Mouse (Mus musculus) liver, adult 2 months (tissue): Measurements from ENCODE around the gene Bloc1s2. TPM values are rescaled to one million over a fixed set of nuclear protein-coding genes. Genes with fewer than 3 reads are reported as not detected.
A peak's percentile ranks its signal among the peaks of the same experiment; 100 is the strongest.

Experiments used
- DNase-seq: peaks from one replicate; pipeline ENCODE4 v3.0.0-alpha.2; 2011; ENCODE audit warnings: low read depth, low spot score; ENCODE audit errors: extremely low read depth
- H3K27ac ChIP-seq: fragments of 200-500 bp; replicated peaks from 2 replicates; pipeline ENCODE4 v1.5.1; 2012; ENCODE audit warnings: low read depth, mild to moderate bottlenecking, control low read depth, inconsistent platforms, low read length; ENCODE audit not compliant: insufficient read depth
- H3K27me3 ChIP-seq: fragments of 200-500 bp; 2 replicates; pipeline ENCODE4 v1.6.1; 2012; ENCODE audit warnings: mild to moderate bottlenecking, moderate library complexity, low read length, inconsistent platforms; ENCODE audit not compliant: control insufficient read depth, insufficient read depth
- H3K36me3 ChIP-seq: fragments of 200-500 bp; 2 replicates; pipeline ENCODE4 v1.6.1; 2012; ENCODE audit warnings: low read length, inconsistent platforms; ENCODE audit not compliant: control insufficient read depth, insufficient read depth
- H3K4me1 ChIP-seq: fragments of 200-500 bp; 2 replicates; pipeline ENCODE4 v1.6.1; 2011; ENCODE audit warnings: low read length; ENCODE audit not compliant: control insufficient read depth, insufficient read depth
- H3K4me3 ChIP-seq: fragments of 200-500 bp; 2 replicates; pipeline ENCODE4 v1.5.1; 2011; ENCODE audit warnings: low read depth, mild to moderate bottlenecking, control low read depth, low read length, moderate library complexity; ENCODE audit not compliant: insufficient read depth
- H3K79me2 ChIP-seq: fragments of 200-500 bp; 2 replicates; pipeline ENCODE4 v1.6.1; 2012; ENCODE audit warnings: inconsistent platforms, mild to moderate bottlenecking, low read length, moderate library complexity; ENCODE audit not compliant: control insufficient read depth, insufficient read depth
- H3K9ac ChIP-seq: fragments of 200-500 bp; 2 replicates; pipeline ENCODE4 v1.6.1; 2012; ENCODE audit warnings: low read depth, mild to moderate bottlenecking, control low read depth, inconsistent platforms, low read length
- CTCF ChIP-seq: fragments of 200-500 bp; IDR thresholded peaks from 2 replicates; pipeline ENCODE4 v1.5.1; 2011; ENCODE audit warnings: low read depth, low read length, control low read depth
- POLR2A ChIP-seq: fragments of 200-500 bp; IDR thresholded peaks from 2 replicates; pipeline ENCODE4 v1.6.1; 2011; ENCODE audit warnings: low read length, control low read depth; ENCODE audit not compliant: insufficient read depth; ENCODE audit errors: extremely low read depth
- WGBS: fragments of 180-500 bp; shearing (Covaris S2); methylation state at CpG from one replicate; pipeline ENCODE4 v1.1.7; 2018; 5-methylcytosine and 5-hydroxymethylcytosine counted together
- polyA plus RNA-seq: library from polyadenylated mRNA; depleted of rRNA; stranded (reverse); fragments of >200 nt; gene quantifications from 2 replicates; pipeline ENCODE4 v1.2.3, GENCODE M21; 2012
- total RNA-seq: library from RNA; depleted of rRNA; stranded (reverse); fragments of >200 nt; gene quantifications from 2 replicates; pipeline ENCODE4 v1.2.3, GENCODE M21; 2014

The Bloc1s2 gene
- total and polyA plus RNA-seq, 2 experiments, result 17.9 to 25.4 TPM

- no peak for TF ChIP-seq POLR2A
- TF ChIP-seq CTCF, result no peak
- H3K4me3 ChIP-seq, result no peak overlapping the region
- no peaks in the 10 kb centered on the region for H3K4me1 ChIP-seq
- no peak overlapping the region for H3K9ac ChIP-seq
- H3K27ac ChIP-seq, result no peak overlapping the region
- no peak for DNase-seq
- H3K27me3 ChIP-seq, result peaks cover 7% of the 10 kb centered on the region; the same call in 1 of the 2 replicates
- no peaks in the 10 kb centered on the region for H3K79me2 ChIP-seq
- 77% methylated on average over 5 of the region's 5 CpGs for WGBS
- H3K36me3 ChIP-seq, result no peaks in the 10 kb centered on the region
These were observed 7.5 kb upstream of the Bloc1s2 start for GRCm38 (mm10) chr19:44153781-44154180.

GRCm38 (mm10) chr19:44148991-44149390 is 2.7 kb upstream of the Bloc1s2 start:
- no peaks in the 10 kb centered on the region for H3K79me2 ChIP-seq
- no peaks in the 10 kb centered on the region; the same call in 1 of the 2 replicates for H3K27me3 ChIP-seq
- 0 out of 2 replicates have a peak, but pooled peaks cover 2% of the 10 kb centered on the region for H3K4me1 ChIP-seq
- H3K9ac ChIP-seq, result no peak overlapping the region
- DNase-seq, result no peak
- no peaks in the 10 kb centered on the region for H3K36me3 ChIP-seq
- TF ChIP-seq POLR2A (no peak), CTCF (no peak)
- 64% methylated on average over 2 of the region's 2 CpGs for WGBS
- no peak overlapping the region for H3K27ac ChIP-seq
- no peak overlapping the region for H3K4me3 ChIP-seq

GRCm38 (mm10) chr19:44148345-44148744 is 2.1 kb upstream of the Bloc1s2 start:
- H3K36me3 ChIP-seq, result no peaks in the 10 kb centered on the region
- H3K79me2 ChIP-seq, result no peaks in the 10 kb centered on the region
- no peak overlapping the region for H3K27ac ChIP-seq
- H3K9ac ChIP-seq, result no peak overlapping the region
- 17% methylated on average over 2 of the region's 2 CpGs for WGBS
- DNase-seq, result peak; percentile 59
- TF ChIP-seq POLR2A (no peak), CTCF (peak; percentile 19; the same call in 1 of the 2 replicates)
- H3K4me1 ChIP-seq, result 0 out of 2 replicates have a peak, but pooled peaks cover 2% of the 10 kb centered on the region
- H3K4me3 ChIP-seq, result no peak overlapping the region
- no peaks in the 10 kb centered on the region for H3K27me3 ChIP-seq

DNA sequence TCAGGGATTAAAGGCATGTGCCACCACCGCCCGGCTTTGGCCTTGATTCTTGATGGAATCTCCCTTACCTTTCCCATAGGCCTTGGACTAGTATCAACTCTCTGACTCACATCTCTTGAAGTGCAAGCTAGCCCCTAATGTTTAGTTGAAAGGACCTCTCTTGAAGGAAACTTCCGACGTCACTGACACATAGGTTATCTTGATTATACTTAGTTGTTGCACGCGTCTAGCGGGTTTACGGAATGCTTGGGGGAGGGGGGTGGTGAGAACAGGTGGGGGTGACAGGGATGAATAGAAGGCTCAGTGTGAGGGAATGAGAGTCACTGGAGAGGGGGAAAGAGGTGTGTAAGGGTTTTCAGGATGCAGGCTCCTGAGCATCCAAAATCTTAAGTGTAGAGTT is 705 bp upstream of the Bloc1s2 start:
- no peak overlapping the region for H3K4me3 ChIP-seq
- 0 out of 2 replicates have a peak, but pooled peaks cover 2% of the 10 kb centered on the region for H3K4me1 ChIP-seq
- H3K79me2 ChIP-seq, result no peaks in the 10 kb centered on the region
- H3K36me3 ChIP-seq, result peaks cover 12% of the 10 kb centered on the region
- TF ChIP-seq POLR2A (no peak), CTCF (no peak)
- no peaks in the 10 kb centered on the region for H3K27me3 ChIP-seq
- H3K27ac ChIP-seq, result no peak overlapping the region
- H3K9ac ChIP-seq, result no peak overlapping the region
- no peak for DNase-seq
- 95% methylated on average over 8 of the region's 8 CpGs for WGBS

DNA sequence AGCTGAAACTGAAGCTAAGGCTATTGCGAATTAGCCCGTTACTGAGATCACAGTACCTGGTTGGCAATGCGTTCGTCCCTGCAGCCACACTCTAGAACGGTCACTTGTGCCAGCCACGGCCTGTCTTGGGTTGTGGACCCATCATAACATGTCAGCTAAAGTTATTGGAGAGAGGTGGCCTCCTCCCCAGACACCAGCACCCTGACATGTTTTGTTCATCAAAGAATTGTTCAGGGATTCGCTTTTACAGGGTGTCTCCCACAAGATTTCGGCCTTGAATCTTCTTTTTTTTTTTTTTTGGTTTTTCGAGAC is 278 bp upstream of the Bloc1s2 start:
- Histone ChIP-seq H3K4me3 (peak overlapping the region; percentile 79), H3K27ac (peak overlapping the region; percentile 70), H3K36me3 (peaks cover 16% of the 10 kb centered on the region)

GRCm38 (mm10) chr19:44144366-44144765 is 1.9 kb downstream of the Bloc1s2 start:
- Histone ChIP-seq H3K27ac (no peak overlapping the region), H3K36me3 (peaks cover 29% of the 10 kb centered on the region), H3K4me3 (no peak overlapping the region), H3K9ac (no peak overlapping the region), H3K27me3 (no peaks in the 10 kb centered on the region), H3K79me2 (no peaks in the 10 kb centered on the region), H3K4me1 (0 out of 2 replicates have a peak, but pooled peaks cover 2% of the 10 kb centered on the region)
- TF ChIP-seq POLR2A, result no peak
- 88% methylated on average over 9 of the region's 9 CpGs for WGBS
- no peak for DNase-seq

More for the DNA sequence above, 278 bp upstream of the Bloc1s2 start:
- no peak for DNase-seq
- Histone ChIP-seq H3K4me1 (0 out of 2 replicates have a peak, but pooled peaks cover 2% of the 10 kb centered on the region), H3K27me3 (no peaks in the 10 kb centered on the region), H3K79me2 (no peaks in the 10 kb centered on the region), H3K9ac (peak overlapping the region; percentile 23; the same call in 1 of the 2 replicates)
- 35% methylated on average over 9 of the region's 9 CpGs for WGBS
- TF ChIP-seq CTCF (no peak), POLR2A (no peak)
